Mouse (Mus musculus): ENCODE measurements around the gene Ttc39b. TPM values are rescaled to one million over a fixed set of nuclear protein-coding genes. Genes with fewer than 3 reads are reported as not detected.
A peak's percentile ranks its signal among the peaks of the same experiment; 100 is the strongest.
"Not testable (repeated sequence)": the region's sequence is repeated elsewhere in the genome, so short reads cannot be mapped to it uniquely, and the experiment has no call there.

The Ttc39b gene
- polyA plus RNA-seq, 1 experiment from 2014 or later, result 4.2 TPM

DNA sequence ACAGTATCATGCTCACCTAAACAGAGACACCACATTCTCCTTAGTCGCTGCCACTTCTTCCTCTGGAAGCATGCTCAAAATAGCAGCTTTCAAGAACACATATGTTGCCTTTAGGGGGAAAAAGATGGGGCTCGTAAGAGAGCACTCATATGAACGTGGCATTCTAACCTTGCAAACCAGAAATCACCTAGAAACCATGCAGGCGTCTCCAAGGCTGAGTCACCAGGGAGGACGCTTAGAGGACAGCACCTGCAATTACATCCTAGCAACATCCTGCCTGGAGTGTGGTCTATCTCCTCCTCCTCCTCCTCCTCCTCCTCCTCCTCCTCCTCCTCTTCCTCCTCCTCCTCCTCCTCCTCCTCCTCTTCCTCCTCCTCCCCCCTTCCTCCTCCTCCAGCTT, 82.4 kb downstream of the Ttc39b start:
- Histone ChIP-seq H3K9me3 (ENCODE audit: low read depth, low read length) (no peaks in the 10 kb centered on the region), H3K4me1 (ENCODE audit: insufficient read depth) (no peaks in the 10 kb centered on the region), H3K27me3 (ENCODE audit: insufficient read depth, low read length) (no peaks in the 10 kb centered on the region), H3K27ac (ENCODE audit: low read depth) (no peak overlapping the region), H3K4me2 (no peak overlapping the region), H3K9ac (no peak overlapping the region), H3K4me3 (ENCODE audit: low read depth, low read length) (no peak overlapping the region), H3K36me3 (ENCODE audit: insufficient read depth) (no peaks in the 10 kb centered on the region; the same call in 1 of the 2 replicates)
- ATAC-seq (ENCODE audit: insufficient read depth) (no peak), DNase-seq (no peak)
- no peak for TF ChIP-seq CTCF (IDR thresholded peaks at IDR 0.05; ENCODE audit: low read depth)
- WGBS, result 59% methylated on average over 5 of the region's 5 CpGs

DNA sequence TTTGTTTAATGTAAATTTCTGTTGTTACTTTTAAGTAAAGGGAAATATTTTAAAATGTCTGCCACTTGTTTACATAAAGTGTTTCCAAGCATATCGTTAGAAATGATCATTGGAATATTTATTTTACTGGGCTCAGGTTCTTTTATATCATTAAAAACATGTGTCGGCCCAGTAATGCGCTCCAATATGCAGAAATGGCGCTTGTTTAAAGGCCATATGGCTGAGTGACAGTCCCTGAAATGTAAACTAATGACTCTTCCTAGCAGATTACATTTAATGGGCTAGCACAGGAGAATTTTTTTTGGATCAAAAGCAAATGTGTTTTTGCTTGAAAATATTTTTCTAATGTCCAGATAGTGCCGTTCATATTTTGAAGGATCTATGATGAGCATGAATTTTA, 86.4 kb downstream of the Ttc39b start:
- WGBS, result 51% methylated on average over 5 of the region's 5 CpGs
- H3K9me3 ChIP-seq (ENCODE audit: low read depth, low read length), result no peaks in the 10 kb centered on the region
- TF ChIP-seq CTCF (IDR thresholded peaks at IDR 0.05; ENCODE audit: low read depth), result no peak
- H3K27ac ChIP-seq (ENCODE audit: low read depth), result no peak overlapping the region
- H3K36me3 ChIP-seq (ENCODE audit: insufficient read depth), result no peaks in the 10 kb centered on the region
- H3K4me1 ChIP-seq (ENCODE audit: insufficient read depth), result peaks cover 4% of the 10 kb centered on the region
- H3K9ac ChIP-seq, result no peak overlapping the region
- DNase-seq (no peak), ATAC-seq (ENCODE audit: insufficient read depth) (no peak)
- no peaks in the 10 kb centered on the region for H3K27me3 ChIP-seq (ENCODE audit: insufficient read depth, low read length)
- H3K4me3 ChIP-seq (ENCODE audit: low read depth, low read length), result no peak overlapping the region
- no peak overlapping the region for H3K4me2 ChIP-seq

DNA sequence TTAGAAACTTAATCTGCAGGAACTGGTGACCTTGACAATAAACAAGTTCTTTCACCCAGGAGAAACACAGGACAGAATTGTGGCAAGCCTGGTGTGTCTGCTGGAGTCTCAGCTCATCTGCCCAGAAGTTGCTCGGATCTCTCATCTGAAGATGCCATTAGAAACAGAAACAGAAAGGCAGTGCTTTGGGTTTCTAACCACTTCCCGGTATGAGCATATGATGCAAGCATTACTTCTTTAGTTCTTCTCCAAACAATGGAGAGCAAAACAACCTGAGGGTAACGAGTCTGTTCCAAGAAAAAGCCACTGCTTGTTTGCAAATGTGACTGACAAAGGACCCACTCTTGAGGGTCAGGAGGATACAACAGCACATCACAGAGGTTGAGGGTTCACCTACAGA, 88.8 kb downstream of the Ttc39b start:
- 73% methylated on average over 1 of the region's 3 CpGs for WGBS
- ATAC-seq (ENCODE audit: insufficient read depth), result not testable (repeated sequence)

DNA sequence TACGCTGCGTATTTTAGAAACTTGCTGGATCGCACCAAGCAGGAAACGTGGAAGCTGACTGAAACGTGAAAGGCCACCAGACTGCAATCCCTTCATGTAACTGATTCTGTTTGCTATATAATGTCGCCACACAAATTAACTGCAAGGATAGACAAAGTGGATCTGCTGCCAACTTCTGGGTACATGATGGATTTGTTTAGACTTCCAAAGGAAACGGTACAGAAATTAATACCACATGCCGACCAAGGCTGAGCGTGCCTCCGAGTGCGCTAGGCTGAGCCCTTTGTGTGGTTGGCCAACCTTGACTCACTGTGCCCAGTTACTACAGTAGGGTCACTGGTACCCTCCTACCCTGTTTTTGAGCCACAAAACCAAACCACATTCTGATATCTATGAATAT, 89.3 kb downstream of the Ttc39b start:
- Histone ChIP-seq H3K27me3 (ENCODE audit: insufficient read depth, low read length) (no peaks in the 10 kb centered on the region), H3K9ac (no peak overlapping the region), H3K4me2 (no peak overlapping the region), H3K4me1 (ENCODE audit: insufficient read depth) (peaks cover 6% of the 10 kb centered on the region), H3K36me3 (ENCODE audit: insufficient read depth) (no peaks in the 10 kb centered on the region), H3K9me3 (ENCODE audit: low read depth, low read length) (no peaks in the 10 kb centered on the region), H3K4me3 (ENCODE audit: low read depth, low read length) (no peak overlapping the region), H3K27ac (ENCODE audit: low read depth) (no peak overlapping the region)
- ATAC-seq (ENCODE audit: insufficient read depth), result no peak; the same call in 1 of the 2 replicates
- WGBS, result 47% methylated on average over 11 of the region's 11 CpGs
- peak; percentile 61 for DNase-seq
- no peak for TF ChIP-seq CTCF (IDR thresholded peaks at IDR 0.05; ENCODE audit: low read depth)

More for the DNA sequence above, 88.8 kb downstream of the Ttc39b start:
- not testable (repeated sequence) for H3K9me3 ChIP-seq (ENCODE audit: low read depth, low read length); H3K4me3 ChIP-seq (ENCODE audit: low read depth, low read length); H3K27me3 ChIP-seq (ENCODE audit: insufficient read depth, low read length); H3K36me3 ChIP-seq (ENCODE audit: insufficient read depth); DNase-seq; H3K4me1 ChIP-seq (ENCODE audit: insufficient read depth); H3K9ac ChIP-seq; H3K4me2 ChIP-seq; H3K27ac ChIP-seq (ENCODE audit: low read depth)

DNA sequence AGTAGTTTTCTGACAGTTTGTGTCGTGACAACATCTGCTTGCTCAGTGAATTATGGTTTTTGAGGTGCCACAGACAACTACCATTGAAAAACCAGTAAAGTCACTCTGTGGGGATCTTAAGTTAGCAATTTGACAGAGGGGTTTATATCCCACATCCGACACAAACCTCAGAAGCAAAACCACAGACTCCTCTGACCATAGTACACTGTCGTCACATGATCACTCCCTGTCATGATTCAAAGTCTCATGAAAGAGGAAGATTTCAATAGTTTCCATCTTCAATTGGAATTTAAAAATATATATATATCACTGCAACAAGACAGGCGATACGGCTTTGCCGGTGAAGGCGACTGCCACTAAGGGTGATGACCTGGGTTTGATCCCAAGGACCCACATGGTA, 89.9 kb downstream of the Ttc39b start:
- H3K4me2 ChIP-seq, result no peak overlapping the region
- H3K4me1 ChIP-seq (ENCODE audit: insufficient read depth), result peaks cover 7% of the 10 kb centered on the region
- H3K27ac ChIP-seq (ENCODE audit: low read depth), result no peak overlapping the region
- WGBS, result 79% methylated on average over 7 of the region's 7 CpGs
- H3K27me3 ChIP-seq (ENCODE audit: insufficient read depth, low read length), result no peaks in the 10 kb centered on the region
- DNase-seq (no peak), ATAC-seq (ENCODE audit: insufficient read depth) (no peak)
- no peaks in the 10 kb centered on the region for H3K36me3 ChIP-seq (ENCODE audit: insufficient read depth)
- H3K4me3 ChIP-seq (ENCODE audit: low read depth, low read length), result no peak overlapping the region
- H3K9me3 ChIP-seq (ENCODE audit: low read depth, low read length), result no peaks in the 10 kb centered on the region
- no peak for TF ChIP-seq CTCF (IDR thresholded peaks at IDR 0.05; ENCODE audit: low read depth)
- no peak overlapping the region for H3K9ac ChIP-seq

DNA sequence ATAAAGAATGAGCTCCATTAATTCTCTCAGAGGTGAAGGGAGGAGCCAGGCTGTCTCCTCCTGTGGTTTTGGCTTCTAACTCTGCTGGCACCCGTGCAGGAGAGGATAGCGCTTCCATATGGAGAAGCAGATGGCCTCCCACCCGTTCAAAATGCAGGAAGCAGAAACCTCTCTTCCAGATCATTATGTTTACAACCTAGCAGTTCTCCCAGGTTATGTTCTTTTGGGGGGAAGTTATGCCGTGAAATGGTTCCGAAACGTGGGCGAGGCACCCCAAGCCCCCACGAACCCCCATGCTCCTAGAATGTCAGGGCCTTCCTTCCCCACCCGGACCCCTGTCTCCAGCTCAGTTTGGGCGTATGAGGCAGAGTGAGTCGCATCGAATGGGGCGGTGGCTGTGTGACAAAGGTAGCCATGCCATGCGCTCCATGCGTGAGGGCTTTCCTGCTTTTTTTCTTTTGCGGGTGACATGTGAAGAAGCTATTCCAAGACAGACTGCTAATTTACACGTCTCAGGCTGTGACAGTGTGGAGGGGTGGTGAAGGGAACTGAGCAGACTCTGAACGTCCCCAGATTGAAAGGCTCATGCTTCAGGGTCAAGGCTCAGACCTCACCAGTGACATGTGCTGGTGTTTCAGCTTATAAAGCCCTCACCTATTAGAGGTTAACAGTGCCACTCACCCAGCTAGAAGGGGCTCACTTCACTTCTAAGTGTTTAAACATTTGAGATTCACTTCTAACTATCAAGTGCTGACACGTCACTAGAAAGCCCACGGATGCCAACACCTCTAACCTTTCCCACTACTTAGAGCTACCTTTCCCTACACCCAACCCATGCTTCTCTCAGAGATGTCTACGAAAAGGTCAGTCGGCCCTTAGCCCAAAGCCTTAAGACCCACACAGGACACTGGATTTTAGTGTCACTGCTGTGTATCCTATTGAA, 90.6 kb downstream of the Ttc39b start:
- peaks cover 14% of the 10 kb centered on the region for H3K4me1 ChIP-seq (ENCODE audit: insufficient read depth)
- H3K9ac ChIP-seq, result no peak overlapping the region; the same call in 1 of the 2 replicates
- TF ChIP-seq CTCF (IDR thresholded peaks at IDR 0.05; ENCODE audit: low read depth), result no peak
- H3K9me3 ChIP-seq (ENCODE audit: low read depth, low read length), result no peaks in the 10 kb centered on the region
- no peak overlapping the region for H3K4me3 ChIP-seq (ENCODE audit: low read depth, low read length)
- WGBS, result 64% methylated on average over 22 of the region's 22 CpGs
- H3K4me2 ChIP-seq, result 0 out of 2 replicates have a peak overlapping the region, but pooled peaks have one; percentile 12
- H3K27ac ChIP-seq (ENCODE audit: low read depth), result 0 out of 2 replicates have a peak overlapping the region, but pooled peaks have one; percentile 61
- ATAC-seq (ENCODE audit: insufficient read depth), result no peak
- no peaks in the 10 kb centered on the region for H3K27me3 ChIP-seq (ENCODE audit: insufficient read depth, low read length)
- H3K36me3 ChIP-seq (ENCODE audit: insufficient read depth), result no peaks in the 10 kb centered on the region
- no peak for DNase-seq

DNA sequence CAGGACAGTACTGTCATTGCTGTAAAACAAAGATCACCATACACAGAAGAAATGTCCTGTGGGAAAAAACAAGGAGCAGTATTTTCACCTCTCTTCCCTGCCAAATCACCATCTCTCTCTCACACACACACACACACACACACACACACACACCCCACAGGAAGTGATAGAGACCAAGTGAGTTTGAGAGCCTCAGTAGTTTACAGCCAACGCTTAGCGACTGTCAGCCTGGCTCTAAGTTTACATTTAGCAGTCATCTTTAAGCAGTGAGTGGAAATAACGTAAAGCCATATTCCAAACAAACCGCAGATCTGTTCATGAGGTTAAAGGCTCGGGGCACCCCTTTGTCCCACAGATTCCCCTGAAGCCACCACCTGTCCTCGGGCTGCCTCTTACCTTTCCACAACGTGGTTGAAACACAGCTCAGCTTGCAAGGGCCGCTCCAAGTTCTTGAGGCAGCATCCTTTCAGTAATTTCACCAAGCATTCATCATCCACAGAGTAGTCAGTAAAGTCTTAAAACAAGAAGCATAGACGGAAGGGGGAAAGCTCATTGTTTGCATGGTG, 91.7 kb downstream of the Ttc39b start:
- ATAC-seq (ENCODE audit: insufficient read depth) (peak; percentile 55), DNase-seq (peak; percentile 60)
- Histone ChIP-seq H3K36me3 (ENCODE audit: insufficient read depth) (no peaks in the 10 kb centered on the region), H3K27ac (ENCODE audit: low read depth) (peak overlapping the region; percentile 61; the same call in 1 of the 2 replicates), H3K27me3 (ENCODE audit: insufficient read depth, low read length) (no peaks in the 10 kb centered on the region), H3K4me3 (ENCODE audit: low read depth, low read length) (no peak overlapping the region), H3K4me2 (0 out of 2 replicates have a peak overlapping the region, but pooled peaks have one; percentile 12), H3K4me1 (ENCODE audit: insufficient read depth) (peaks cover 15% of the 10 kb centered on the region), H3K9ac (no peak overlapping the region), H3K9me3 (ENCODE audit: low read depth, low read length) (no peaks in the 10 kb centered on the region)
- WGBS, result 30% methylated on average over 9 of the region's 9 CpGs
- TF ChIP-seq CTCF (IDR thresholded peaks at IDR 0.05; ENCODE audit: low read depth), result no peak
